Mouse (Mus musculus): ENCODE measurements at regions not wholly inside any gene's neighbourhood (a gene's known extent, or its start where the extent isn't known, plus 50 kb on each side); places are given as distances from the start of the nearest gene placed in this dataset.

GRCm38 (mm10) chr13:71338700-71339099 is 497.1 kb upstream of the Adamts16 start:
- Histone ChIP-seq H3K27me3 (ENCODE audit: control insufficient read depth, insufficient read depth, low read length) (no peaks in the 10 kb centered on the region), H3K36me3 (ENCODE audit: control insufficient read depth, insufficient read depth, low read length) (no peaks in the 10 kb centered on the region), H3K4me3 (ENCODE audit: low read depth, low read length) (no peak overlapping the region), H3K27ac (ENCODE audit: insufficient read depth, low read depth, low read length) (no peak overlapping the region), H3K4me1 (ENCODE audit: control insufficient read depth, insufficient read depth, insufficient read length, low read length) (no peaks in the 10 kb centered on the region)
- TF ChIP-seq POLR2A (IDR thresholded peaks at IDR 0.05; ENCODE audit: low read depth, low read length), result no peak
- no peak for TF ChIP-seq CTCF (IDR thresholded peaks at IDR 0.05; ENCODE audit: extremely low read depth, insufficient read length, insufficient replicate concordance, low read depth, low read length)
- 81% methylated on average over 6 of the region's 6 CpGs for WGBS

GRCm38 (mm10) chr13:71334925-71335324 is 493.3 kb upstream of the Adamts16 start:
- 83% methylated on average over 4 of the region's 4 CpGs for WGBS
- no peak overlapping the region for H3K27ac ChIP-seq (ENCODE audit: insufficient read depth, low read depth, low read length)
- H3K4me1 ChIP-seq (ENCODE audit: control insufficient read depth, insufficient read depth, insufficient read length, low read length), result no peaks in the 10 kb centered on the region
- TF ChIP-seq CTCF (IDR thresholded peaks at IDR 0.05; ENCODE audit: extremely low read depth, insufficient read length, insufficient replicate concordance, low read depth, low read length), result no peak
- no peak for TF ChIP-seq POLR2A (IDR thresholded peaks at IDR 0.05; ENCODE audit: low read depth, low read length)
- H3K4me3 ChIP-seq (ENCODE audit: low read depth, low read length), result no peak overlapping the region
- no peaks in the 10 kb centered on the region for H3K36me3 ChIP-seq (ENCODE audit: control insufficient read depth, insufficient read depth, low read length)
- H3K27me3 ChIP-seq (ENCODE audit: control insufficient read depth, insufficient read depth, low read length), result no peaks in the 10 kb centered on the region

- Histone ChIP-seq H3K4me3 (ENCODE audit: low read depth, low read length) (no peak overlapping the region), H3K36me3 (ENCODE audit: control insufficient read depth, insufficient read depth, low read length) (no peaks in the 10 kb centered on the region), H3K4me1 (ENCODE audit: control insufficient read depth, insufficient read depth, insufficient read length, low read length) (no peaks in the 10 kb centered on the region), H3K27ac (ENCODE audit: insufficient read depth, low read depth, low read length) (no peak overlapping the region), H3K27me3 (ENCODE audit: control insufficient read depth, insufficient read depth, low read length) (no peaks in the 10 kb centered on the region)
- TF ChIP-seq POLR2A (IDR thresholded peaks at IDR 0.05; ENCODE audit: low read depth, low read length), result no peak
- TF ChIP-seq CTCF (IDR thresholded peaks at IDR 0.05; ENCODE audit: extremely low read depth, insufficient read length, insufficient replicate concordance, low read depth, low read length), result no peak
- WGBS, result 73% methylated on average over 4 of the region's 4 CpGs
These were observed 491.5 kb upstream of the Adamts16 start for GRCm38 (mm10) chr13:71333146-71333545.

- TF ChIP-seq POLR2A (IDR thresholded peaks at IDR 0.05; ENCODE audit: low read depth, low read length) (no peak), CTCF (IDR thresholded peaks at IDR 0.05; ENCODE audit: extremely low read depth, insufficient read length, insufficient replicate concordance, low read depth, low read length) (no peak)
- no peaks in the 10 kb centered on the region for H3K27me3 ChIP-seq (ENCODE audit: control insufficient read depth, insufficient read depth, low read length)
- no peaks in the 10 kb centered on the region for H3K36me3 ChIP-seq (ENCODE audit: control insufficient read depth, insufficient read depth, low read length)
- H3K4me1 ChIP-seq (ENCODE audit: control insufficient read depth, insufficient read depth, insufficient read length, low read length), result no peaks in the 10 kb centered on the region
- no peak overlapping the region for H3K4me3 ChIP-seq (ENCODE audit: low read depth, low read length)
- WGBS, result 35% methylated on average over 6 of the region's 6 CpGs
- no peak overlapping the region for H3K27ac ChIP-seq (ENCODE audit: insufficient read depth, low read depth, low read length)
These were observed 488.7 kb upstream of the Adamts16 start for GRCm38 (mm10) chr13:71330321-71330720.

- Histone ChIP-seq H3K27me3 (ENCODE audit: control insufficient read depth, insufficient read depth, low read length) (no peaks in the 10 kb centered on the region), H3K27ac (ENCODE audit: insufficient read depth, low read depth, low read length) (no peak overlapping the region), H3K4me1 (ENCODE audit: control insufficient read depth, insufficient read depth, insufficient read length, low read length) (no peaks in the 10 kb centered on the region), H3K4me3 (ENCODE audit: low read depth, low read length) (no peak overlapping the region), H3K36me3 (ENCODE audit: control insufficient read depth, insufficient read depth, low read length) (no peaks in the 10 kb centered on the region)
- no peak for TF ChIP-seq POLR2A (IDR thresholded peaks at IDR 0.05; ENCODE audit: low read depth, low read length)
- no peak for TF ChIP-seq CTCF (IDR thresholded peaks at IDR 0.05; ENCODE audit: extremely low read depth, insufficient read length, insufficient replicate concordance, low read depth, low read length)
- 46% methylated on average over 4 of the region's 4 CpGs for WGBS
These were observed 486.5 kb upstream of the Adamts16 start for GRCm38 (mm10) chr13:71327802-71328753.

- TF ChIP-seq POLR2A (IDR thresholded peaks at IDR 0.05; ENCODE audit: low read depth, low read length) (no peak), CTCF (IDR thresholded peaks at IDR 0.05; ENCODE audit: extremely low read depth, insufficient read length, insufficient replicate concordance, low read depth, low read length) (no peak)
- H3K27ac ChIP-seq (ENCODE audit: insufficient read depth, low read depth, low read length), result no peak overlapping the region
- no peaks in the 10 kb centered on the region for H3K4me1 ChIP-seq (ENCODE audit: control insufficient read depth, insufficient read depth, insufficient read length, low read length)
- H3K36me3 ChIP-seq (ENCODE audit: control insufficient read depth, insufficient read depth, low read length), result no peaks in the 10 kb centered on the region
- no peak overlapping the region for H3K4me3 ChIP-seq (ENCODE audit: low read depth, low read length)
- no peaks in the 10 kb centered on the region for H3K27me3 ChIP-seq (ENCODE audit: control insufficient read depth, insufficient read depth, low read length)
- 81% methylated on average over 3 of the region's 3 CpGs for whole genome bisulfite sequencing
These were observed 478.9 kb upstream of the Adamts16 start for GRCm38 (mm10) chr13:71320489-71320888.

GRCm38 (mm10) chr13:71303956-71304355 is 462.3 kb upstream of the Adamts16 start:
- TF ChIP-seq POLR2A (IDR thresholded peaks at IDR 0.05; ENCODE audit: low read depth, low read length), result no peak
- TF ChIP-seq CTCF (IDR thresholded peaks at IDR 0.05; ENCODE audit: extremely low read depth, insufficient read length, insufficient replicate concordance, low read depth, low read length), result no peak
- Histone ChIP-seq H3K4me1 (ENCODE audit: control insufficient read depth, insufficient read depth, insufficient read length, low read length) (no peaks in the 10 kb centered on the region), H3K27me3 (ENCODE audit: control insufficient read depth, insufficient read depth, low read length) (no peaks in the 10 kb centered on the region), H3K27ac (ENCODE audit: insufficient read depth, low read depth, low read length) (no peak overlapping the region), H3K36me3 (ENCODE audit: control insufficient read depth, insufficient read depth, low read length) (no peaks in the 10 kb centered on the region), H3K4me3 (ENCODE audit: low read depth, low read length) (no peak overlapping the region)
- WGBS, result 83% methylated on average over 4 of the region's 4 CpGs

All from small intestine, adult 2 months (tissue).